Mouse (Mus musculus): ENCODE measurements at regions not wholly inside any gene's neighbourhood (a gene's known extent, or its start where the extent isn't known, plus 50 kb on each side); places are given as distances from the start of the nearest gene placed in this dataset.

- TF ChIP-seq CTCF (conservative IDR thresholded peaks at IDR 0.05; ENCODE audit: insufficient read depth, insufficient read length, low read depth, low read length) (no peak), POLR2A (IDR thresholded peaks at IDR 0.05; ENCODE audit: low read depth, low read length) (no peak)
- Histone ChIP-seq H3K36me3 (ENCODE audit: control insufficient read depth, insufficient read depth, low read length) (no peaks in the 10 kb centered on the region), H3K27ac (ENCODE audit: insufficient read depth, low read depth, low read length) (no peak overlapping the region), H3K4me1 (ENCODE audit: control insufficient read depth, insufficient read depth, low read length) (no peaks in the 10 kb centered on the region), H3K27me3 (replicated peaks; ENCODE audit: control insufficient read depth, insufficient read depth, low read length) (no peaks in the 10 kb centered on the region), H3K4me3 (ENCODE audit: insufficient read depth, low read depth, low read length) (no peak overlapping the region)
- WGBS = 23% methylated on average over 5 of the region's 5 CpGs
- DNase-seq = no peak
These were observed 78.4 kb upstream of the Nav3 start for GRCm38 (mm10) chr10:110534387-110534786.

- no peak for DNase-seq
- WGBS = 53% methylated on average over 6 of the region's 6 CpGs
- H3K4me1 ChIP-seq (ENCODE audit: control insufficient read depth, insufficient read depth, low read length) = no peaks in the 10 kb centered on the region
- no peak overlapping the region for H3K4me3 ChIP-seq (ENCODE audit: insufficient read depth, low read depth, low read length)
- H3K36me3 ChIP-seq (ENCODE audit: control insufficient read depth, insufficient read depth, low read length) = no peaks in the 10 kb centered on the region
- no peak for TF ChIP-seq POLR2A (IDR thresholded peaks at IDR 0.05; ENCODE audit: low read depth, low read length)
- no peak for TF ChIP-seq CTCF (conservative IDR thresholded peaks at IDR 0.05; ENCODE audit: insufficient read depth, insufficient read length, low read depth, low read length)
- no peak overlapping the region for H3K27ac ChIP-seq (ENCODE audit: insufficient read depth, low read depth, low read length)
- no peaks in the 10 kb centered on the region for H3K27me3 ChIP-seq (replicated peaks; ENCODE audit: control insufficient read depth, insufficient read depth, low read length)
These were observed 86.7 kb upstream of the Nav3 start for GRCm38 (mm10) chr10:110542712-110543111.

- Histone ChIP-seq H3K27ac (ENCODE audit: insufficient read depth, low read depth, low read length) (no peak overlapping the region), H3K36me3 (ENCODE audit: control insufficient read depth, insufficient read depth, low read length) (no peaks in the 10 kb centered on the region), H3K27me3 (replicated peaks; ENCODE audit: control insufficient read depth, insufficient read depth, low read length) (no peaks in the 10 kb centered on the region), H3K4me1 (ENCODE audit: control insufficient read depth, insufficient read depth, low read length) (no peaks in the 10 kb centered on the region), H3K4me3 (ENCODE audit: insufficient read depth, low read depth, low read length) (no peak overlapping the region)
- no peak for TF ChIP-seq POLR2A (IDR thresholded peaks at IDR 0.05; ENCODE audit: low read depth, low read length)
- TF ChIP-seq CTCF (conservative IDR thresholded peaks at IDR 0.05; ENCODE audit: insufficient read depth, insufficient read length, low read depth, low read length) = no peak
- 53% methylated on average over 2 of the region's 2 CpGs for WGBS
- no peak for DNase-seq
These were observed 92.4 kb upstream of the Nav3 start for GRCm38 (mm10) chr10:110548391-110548790.

- TF ChIP-seq POLR2A (IDR thresholded peaks at IDR 0.05; ENCODE audit: low read depth, low read length) = no peak
- TF ChIP-seq CTCF (conservative IDR thresholded peaks at IDR 0.05; ENCODE audit: insufficient read depth, insufficient read length, low read depth, low read length) = no peak
- no peaks in the 10 kb centered on the region for H3K36me3 ChIP-seq (ENCODE audit: control insufficient read depth, insufficient read depth, low read length)
- WGBS = 66% methylated on average over 6 of the region's 6 CpGs
- no peaks in the 10 kb centered on the region for H3K27me3 ChIP-seq (replicated peaks; ENCODE audit: control insufficient read depth, insufficient read depth, low read length)
- H3K27ac ChIP-seq (ENCODE audit: insufficient read depth, low read depth, low read length) = no peak overlapping the region
- H3K4me1 ChIP-seq (ENCODE audit: control insufficient read depth, insufficient read depth, low read length) = no peaks in the 10 kb centered on the region
- H3K4me3 ChIP-seq (ENCODE audit: insufficient read depth, low read depth, low read length) = no peak overlapping the region
- no peak for DNase-seq
These were observed 98.0 kb upstream of the Nav3 start for GRCm38 (mm10) chr10:110553954-110554353.

GRCm38 (mm10) chr10:110556326-110556883 is 100.4 kb upstream of the Nav3 start:
- no peaks in the 10 kb centered on the region for H3K27me3 ChIP-seq (replicated peaks; ENCODE audit: control insufficient read depth, insufficient read depth, low read length)
- H3K4me3 ChIP-seq (ENCODE audit: insufficient read depth, low read depth, low read length) = no peak overlapping the region
- no peak overlapping the region for H3K27ac ChIP-seq (ENCODE audit: insufficient read depth, low read depth, low read length)
- H3K4me1 ChIP-seq (ENCODE audit: control insufficient read depth, insufficient read depth, low read length) = no peaks in the 10 kb centered on the region
- TF ChIP-seq CTCF (conservative IDR thresholded peaks at IDR 0.05; ENCODE audit: insufficient read depth, insufficient read length, low read depth, low read length) (no peak), POLR2A (IDR thresholded peaks at IDR 0.05; ENCODE audit: low read depth, low read length) (no peak)
- H3K36me3 ChIP-seq (ENCODE audit: control insufficient read depth, insufficient read depth, low read length) = no peaks in the 10 kb centered on the region
- WGBS = 100% methylated on average over 1 of the region's 1 CpGs
- no peak for DNase-seq

GRCm38 (mm10) chr10:110563057-110563456 is 107.1 kb upstream of the Nav3 start:
- TF ChIP-seq CTCF (conservative IDR thresholded peaks at IDR 0.05; ENCODE audit: insufficient read depth, insufficient read length, low read depth, low read length) = no peak
- no peak for TF ChIP-seq POLR2A (IDR thresholded peaks at IDR 0.05; ENCODE audit: low read depth, low read length)
- WGBS = 93% methylated on average over 5 of the region's 5 CpGs
- no peak for DNase-seq
- no peaks in the 10 kb centered on the region for H3K27me3 ChIP-seq (replicated peaks; ENCODE audit: control insufficient read depth, insufficient read depth, low read length)
- H3K4me1 ChIP-seq (ENCODE audit: control insufficient read depth, insufficient read depth, low read length) = no peaks in the 10 kb centered on the region
- no peaks in the 10 kb centered on the region for H3K36me3 ChIP-seq (ENCODE audit: control insufficient read depth, insufficient read depth, low read length)
- no peak overlapping the region for H3K27ac ChIP-seq (ENCODE audit: insufficient read depth, low read depth, low read length)
- no peak overlapping the region for H3K4me3 ChIP-seq (ENCODE audit: insufficient read depth, low read depth, low read length)

GRCm38 (mm10) chr10:110563571-110563970 is 107.6 kb upstream of the Nav3 start:
- no peak overlapping the region for H3K27ac ChIP-seq (ENCODE audit: insufficient read depth, low read depth, low read length)
- H3K4me1 ChIP-seq (ENCODE audit: control insufficient read depth, insufficient read depth, low read length) = no peaks in the 10 kb centered on the region
- TF ChIP-seq POLR2A (IDR thresholded peaks at IDR 0.05; ENCODE audit: low read depth, low read length) (no peak), CTCF (conservative IDR thresholded peaks at IDR 0.05; ENCODE audit: insufficient read depth, insufficient read length, low read depth, low read length) (no peak)
- H3K27me3 ChIP-seq (replicated peaks; ENCODE audit: control insufficient read depth, insufficient read depth, low read length) = no peaks in the 10 kb centered on the region
- no peak overlapping the region for H3K4me3 ChIP-seq (ENCODE audit: insufficient read depth, low read depth, low read length)
- no peaks in the 10 kb centered on the region for H3K36me3 ChIP-seq (ENCODE audit: control insufficient read depth, insufficient read depth, low read length)
- DNase-seq = no peak
- 71% methylated on average over 1 of the region's 1 CpGs for whole genome bisulfite sequencing

Measured in kidney, adult 2 months (tissue).